Mouse (Mus musculus) ovary, postnatal 14 days (tissue): ENCODE data around the gene Prps2.
"Not testable (repeated sequence)": the region's sequence is repeated elsewhere in the genome, so short reads cannot be mapped to it uniquely, and the experiment has no call there.

Experiments used
- DNase-seq: peaks from one replicate; pipeline ENCODE4 v3.0.0; 2022; ENCODE audit warnings: low spot score

Gene Prps2

GRCm38 (mm10) chrX:167382047-167382853 lies at the start of gene Prps2:
Prps2 (minus strand) TSS chrX:167382749.
- DNase-seq = peak; percentile 12

- DNase-seq = no peak
Observed at GRCm38 (mm10) chrX:167417654-167418053, 35.1 kb upstream of the Prps2 start.

- DNase-seq = no peak
Observed at GRCm38 (mm10) chrX:167394940-167395339, 12.4 kb upstream of the Prps2 start.

GRCm38 (mm10) chrX:167386647-167387046 lies 4.1 kb upstream of the Prps2 start:
- no peak for DNase-seq

GRCm38 (mm10) chrX:167382854-167383186 lies 271 bp upstream of the Prps2 start:
- DNase-seq = no peak

GRCm38 (mm10) chrX:167381583-167382046 lies 934 bp downstream of the Prps2 start:
- no peak for DNase-seq

- no peak for DNase-seq
Observed at GRCm38 (mm10) chrX:167380073-167380472, 2.5 kb downstream of the Prps2 start.

GRCm38 (mm10) chrX:167361231-167361630 lies 21.3 kb downstream of the Prps2 start:
- not testable (repeated sequence) for DNase-seq

GRCm38 (mm10) chrX:167359704-167360103 lies 22.8 kb downstream of the Prps2 start:
- no peak for DNase-seq

GRCm38 (mm10) chrX:167357415-167357814 lies 25.1 kb downstream of the Prps2 start:
- DNase-seq = no peak

- DNase-seq = no peak
Observed at GRCm38 (mm10) chrX:167355965-167356364, 26.6 kb downstream of the Prps2 start.

GRCm38 (mm10) chrX:167353617-167354016 lies 28.9 kb downstream of the Prps2 start:
- no peak for DNase-seq

- no peak for DNase-seq
Observed at GRCm38 (mm10) chrX:167346440-167346839, 36.1 kb downstream of the Prps2 start.

GRCm38 (mm10) chrX:167344356-167344755 lies 38.2 kb downstream of the Prps2 start:
- DNase-seq = no peak

GRCm38 (mm10) chrX:167341811-167342210 lies 40.7 kb downstream of the Prps2 start:
- no peak for DNase-seq

GRCm38 (mm10) chrX:167340190-167340589 lies 42.4 kb downstream of the Prps2 start:
- no peak for DNase-seq

GRCm38 (mm10) chrX:167337990-167338389 lies 44.6 kb downstream of the Prps2 start:
- no peak for DNase-seq

GRCm38 (mm10) chrX:167334571-167334970 lies 48.0 kb downstream of the Prps2 start:
- DNase-seq = no peak

GRCm38 (mm10) chrX:167332607-167333006 lies 49.9 kb downstream of the Prps2 start:
- DNase-seq = no peak

- DNase-seq = no peak
Observed at GRCm38 (mm10) chrX:167330993-167331392, 51.6 kb downstream of the Prps2 start.

GRCm38 (mm10) chrX:167330399-167330798 lies 52.1 kb downstream of the Prps2 start, which contains the start of gene Tlr7:
Tlr7 (minus strand) TSS chrX:167330558.
- no peak for DNase-seq

GRCm38 (mm10) chrX:167329620-167330019 lies 52.9 kb downstream of the Prps2 start:
- no peak for DNase-seq

GRCm38 (mm10) chrX:167329098-167329497 lies 53.5 kb downstream of the Prps2 start:
- no peak for DNase-seq

- DNase-seq = no peak
Observed at GRCm38 (mm10) chrX:167328519-167328918, 54.0 kb downstream of the Prps2 start.
